Mouse (Mus musculus) intestine, embryonic 15.5 days (tissue): ENCODE results near the gene Rapgef5. TPM values are rescaled to one million over a fixed set of nuclear protein-coding genes. Genes with fewer than 3 reads are reported as not detected.

ENCODE experiments used
- ATAC-seq: fragments of 200-750 bp; cut with Nextera tagmentation; 2 replicates; pipeline ENCODE4 v1.8.0; 2017; ENCODE audit warnings: moderate TSS enrichment, moderate library complexity
- H3K27ac ChIP-seq: fragments of 300-500 bp; sonication (generic); 2 replicates; pipeline ENCODE4 v1.5.1; 2015; ENCODE audit warnings: mild to moderate bottlenecking, inconsistent platforms
- H3K27me3 ChIP-seq: fragments of 300-500 bp; sonication (generic); replicated peaks from 2 replicates; pipeline ENCODE4 v1.6.1; 2015; ENCODE audit warnings: inconsistent platforms
- H3K36me3 ChIP-seq: fragments of 300-500 bp; sonication (generic); 2 replicates; pipeline ENCODE4 v1.6.1; 2015; ENCODE audit warnings: inconsistent platforms
- H3K4me1 ChIP-seq: fragments of 300-500 bp; sonication (generic); replicated peaks from 2 replicates; pipeline ENCODE4 v1.6.1; 2015; ENCODE audit warnings: inconsistent platforms
- H3K4me2 ChIP-seq: fragments of 300-500 bp; sonication (generic); replicated peaks from 2 replicates; pipeline ENCODE4 v1.6.1; 2015; ENCODE audit warnings: mild to moderate bottlenecking, inconsistent platforms
- H3K4me3 ChIP-seq: fragments of 300-500 bp; sonication (generic); replicated peaks from 2 replicates; pipeline ENCODE4 v1.5.1; 2015; ENCODE audit warnings: inconsistent platforms
- H3K9ac ChIP-seq: fragments of 300-500 bp; sonication (generic); 2 replicates; pipeline ENCODE4 v1.6.1; 2015; ENCODE audit warnings: inconsistent platforms
- H3K9me3 ChIP-seq: fragments of 300-500 bp; sonication (generic); 2 replicates; pipeline ENCODE4 v1.6.1; 2016; ENCODE audit warnings: inconsistent platforms
- WGBS: fragments of 180-500 bp; shearing (Covaris S2); methylation state at CpG from one replicate; pipeline ENCODE4 v1.1.7; 2015; 5-methylcytosine and 5-hydroxymethylcytosine counted together
- polyA plus RNA-seq: library from polyadenylated mRNA; unstranded; fragments of >200 nt; fragmentation: Nextera tagmentation; extraction: Ambion mirVana; gene quantifications from 2 replicates; pipeline ENCODE4 v1.2.1, GENCODE M21; 2015

Gene Rapgef5
- polyA plus RNA-seq, 1 experiment from 2014 or later = 9.8 TPM

DNA sequence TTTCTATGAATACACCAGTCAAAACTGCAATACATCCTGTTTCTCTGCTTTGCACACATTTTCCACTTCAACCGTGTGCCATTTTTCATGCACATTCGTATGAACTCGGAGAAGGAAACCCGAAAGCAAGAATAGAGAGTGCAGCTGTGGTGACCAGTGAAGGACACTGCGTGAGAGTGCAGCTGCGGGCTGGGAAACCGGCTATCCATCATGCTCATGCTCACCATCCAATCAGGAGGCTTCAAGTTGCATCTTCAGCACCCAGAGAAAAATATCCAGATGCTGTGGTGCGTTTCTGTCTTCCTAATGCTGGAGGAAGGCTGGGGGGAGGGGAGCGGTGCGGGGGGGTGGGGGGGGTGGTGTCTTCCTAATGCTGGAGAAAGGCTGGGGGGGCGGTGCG, 291.4 kb downstream of the Rapgef5 start:
- Histone ChIP-seq H3K27ac (no peak overlapping the region), H3K9ac (no peak overlapping the region), H3K4me2 (no peak overlapping the region), H3K4me1 (no peaks in the 10 kb centered on the region), H3K36me3 (no peaks in the 10 kb centered on the region), H3K27me3 (no peaks in the 10 kb centered on the region), H3K4me3 (no peak overlapping the region), H3K9me3 (no peaks in the 10 kb centered on the region)
- WGBS = 32% methylated on average over 10 of the region's 12 CpGs
- ATAC-seq = no peak

- H3K27me3 ChIP-seq = no peaks in the 10 kb centered on the region
- H3K4me3 ChIP-seq = no peak overlapping the region
- no peak overlapping the region for H3K27ac ChIP-seq
- peak overlapping the region; percentile 31; the same call in 1 of the 2 replicates for H3K4me2 ChIP-seq
- no peaks in the 10 kb centered on the region for H3K36me3 ChIP-seq
- ATAC-seq = no peak
- H3K9me3 ChIP-seq = no peaks in the 10 kb centered on the region
- 46% methylated on average over 17 of the region's 17 CpGs for WGBS
- no peak overlapping the region for H3K9ac ChIP-seq
- H3K4me1 ChIP-seq = no peaks in the 10 kb centered on the region
Observed at GRCm38 (mm10) chr12:117808355-117809326, 292.4 kb downstream of the Rapgef5 start.
